Mouse (Mus musculus): ENCODE measurements around the gene Iars.

DNA sequence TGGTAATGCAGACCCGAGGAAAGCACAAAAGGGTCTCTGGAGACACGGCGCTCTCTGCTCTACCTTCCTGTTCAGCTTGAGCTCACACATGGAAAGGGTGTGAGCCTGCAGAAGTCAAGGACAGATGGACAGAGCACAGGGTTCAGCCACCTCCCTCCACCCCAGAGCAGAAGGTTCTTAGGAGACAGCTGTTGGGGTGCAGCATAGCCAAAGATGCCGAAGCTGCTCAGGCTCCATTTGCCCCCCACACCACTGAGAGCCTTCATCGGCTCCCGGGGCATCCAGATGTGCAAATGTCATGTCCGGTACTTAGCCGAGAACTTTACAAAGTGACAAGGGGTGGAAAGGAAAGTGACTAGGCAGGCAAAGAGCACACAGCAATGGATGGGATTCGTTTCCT is 74.7 kb downstream of the Iars start:
- no peak for TF ChIP-seq CTCF (IDR thresholded peaks at IDR 0.05; ENCODE audit: borderline replicate concordance, extremely low read depth, insufficient read depth, insufficient read length)
- TF ChIP-seq POLR2A (IDR thresholded peaks at IDR 0.05; ENCODE audit: borderline replicate concordance, extremely low read depth, insufficient read depth, insufficient read length, poor library complexity, severe bottlenecking) = no peak

Data from brain, embryonic 14.5 days (tissue).